Mouse (Mus musculus) intestine, embryonic 14.5 days (tissue): Measurements from ENCODE around the gene Atpif1. TPM values are rescaled to one million over a fixed set of nuclear protein-coding genes. Genes with fewer than 3 reads are reported as not detected.
"Not testable (repeated sequence)": the region's sequence is repeated elsewhere in the genome, so short reads cannot be mapped to it uniquely, and the experiment has no call there.

Experiments used
- ATAC-seq: fragments of 200-750 bp; cut with Nextera tagmentation; replicated peaks from 2 replicates; pipeline ENCODE4 v1.8.0; 2017; ENCODE audit warnings: low read depth, moderate number of reproducible peaks, moderate TSS enrichment, moderate library complexity; ENCODE audit not compliant: low FRiP score, low TSS enrichment
- DNase-seq: peaks from one replicate; pipeline ENCODE4 v3.0.0-alpha.2; 2018; ENCODE audit warnings: low spot score
- H3K27ac ChIP-seq: fragments of 300-500 bp; sonication (generic); 2 replicates; pipeline ENCODE4 v1.5.1; 2014; ENCODE audit warnings: low read depth, mild to moderate bottlenecking, control low read depth
- H3K27me3 ChIP-seq: fragments of 300-500 bp; sonication (generic); replicated peaks from 2 replicates; pipeline ENCODE4 v1.6.1; 2014; ENCODE audit warnings: low read length, control low read depth; ENCODE audit not compliant: control insufficient read depth, insufficient read depth
- H3K36me3 ChIP-seq: fragments of 300-500 bp; sonication (generic); 2 replicates; pipeline ENCODE4 v1.6.1; 2014; ENCODE audit warnings: low read length, control low read depth; ENCODE audit not compliant: control insufficient read depth, insufficient read depth
- H3K4me1 ChIP-seq: fragments of 300-500 bp; sonication (generic); replicated peaks from 2 replicates; pipeline ENCODE4 v1.6.1; 2014; ENCODE audit warnings: low read length, control low read depth, mixed read lengths; ENCODE audit not compliant: control insufficient read depth, insufficient read depth
- H3K4me2 ChIP-seq: fragments of 300-500 bp; sonication (generic); 2 replicates; pipeline ENCODE4 v1.6.1; 2014; ENCODE audit warnings: low read length
- H3K4me3 ChIP-seq: fragments of 300-500 bp; sonication (generic); 2 replicates; pipeline ENCODE4 v1.5.1; 2014; ENCODE audit warnings: low read depth, low read length, control low read depth, mixed read lengths
- H3K9ac ChIP-seq: fragments of 300-500 bp; sonication (generic); 2 replicates; pipeline ENCODE4 v1.6.1; 2014; ENCODE audit warnings: mild to moderate bottlenecking, low read length
- H3K9me3 ChIP-seq: fragments of 300-500 bp; sonication (generic); 2 replicates; pipeline ENCODE4 v1.6.1; 2016; ENCODE audit warnings: low read length, control low read depth; ENCODE audit not compliant: control insufficient read depth
- WGBS: fragments of 180-500 bp; shearing (Covaris S2); extraction: QIAGEN DNeasy Blood & Tissue Kit; methylation state at CpG from one replicate; pipeline ENCODE4 v1.1.7; 2014; 5-methylcytosine and 5-hydroxymethylcytosine counted together
- polyA plus RNA-seq: library from polyadenylated mRNA; unstranded; fragments of >200 nt; fragmentation: Nextera tagmentation; extraction: Ambion mirVana; gene quantifications from 2 replicates; pipeline ENCODE4 v1.2.1, GENCODE M21; 2014

Gene Atpif1
- polyA plus RNA-seq, 1 experiment from 2014 or later: 1,370 TPM

- ATAC-seq: no peak
- no peak for DNase-seq
- Histone ChIP-seq H3K27ac (no peak overlapping the region), H3K4me3 (no peak overlapping the region), H3K4me1 (peaks cover 8% of the 10 kb centered on the region), H3K27me3 (no peaks in the 10 kb centered on the region), H3K4me2 (no peak overlapping the region), H3K9me3 (no peaks in the 10 kb centered on the region), H3K36me3 (no peaks in the 10 kb centered on the region), H3K9ac (no peak overlapping the region)
- WGBS: 74% methylated on average over 3 of the region's 3 CpGs
Observed at GRCm38 (mm10) chr4:132563261-132563660, 29.8 kb upstream of the Atpif1 start.

- DNase-seq, H3K4me2 ChIP-seq, H3K4me3 ChIP-seq, H3K4me1 ChIP-seq, H3K9ac ChIP-seq, H3K27ac ChIP-seq, H3K9me3 ChIP-seq, H3K27me3 ChIP-seq, ATAC-seq: not testable (repeated sequence)
- WGBS: 93% methylated on average over 7 of the region's 7 CpGs
- peaks cover 36% of the 10 kb centered on the region for H3K36me3 ChIP-seq
Observed at GRCm38 (mm10) chr4:132555550-132555949, 22.1 kb upstream of the Atpif1 start.

GRCm38 (mm10) chr4:132554653-132555052 lies 21.2 kb upstream of the Atpif1 start:
- Histone ChIP-seq H3K36me3 (peaks cover 45% of the 10 kb centered on the region), H3K4me3 (no peak overlapping the region), H3K9me3 (no peaks in the 10 kb centered on the region), H3K27me3 (no peaks in the 10 kb centered on the region), H3K4me2 (no peak overlapping the region), H3K9ac (no peak overlapping the region), H3K27ac (no peak overlapping the region), H3K4me1 (no peaks in the 10 kb centered on the region)
- WGBS: 72% methylated on average over 8 of the region's 8 CpGs
- no peak for DNase-seq
- no peak for ATAC-seq

- no peaks in the 10 kb centered on the region for H3K27me3 ChIP-seq
- no peaks in the 10 kb centered on the region for H3K4me1 ChIP-seq
- DNase-seq: no peak
- ATAC-seq: no peak
- no peak overlapping the region for H3K9ac ChIP-seq
- no peak overlapping the region for H3K4me3 ChIP-seq
- H3K4me2 ChIP-seq: no peak overlapping the region
- 62% methylated on average over 5 of the region's 5 CpGs for WGBS
- no peak overlapping the region for H3K27ac ChIP-seq
- peaks cover 49% of the 10 kb centered on the region for H3K36me3 ChIP-seq
- no peaks in the 10 kb centered on the region for H3K9me3 ChIP-seq
Observed at GRCm38 (mm10) chr4:132554221-132554620, 20.8 kb upstream of the Atpif1 start.

GRCm38 (mm10) chr4:132545851-132546250 lies 12.4 kb upstream of the Atpif1 start:
- Histone ChIP-seq H3K4me2 (no peak overlapping the region), H3K27me3 (no peaks in the 10 kb centered on the region), H3K4me1 (no peaks in the 10 kb centered on the region), H3K4me3 (no peak overlapping the region), H3K27ac (no peak overlapping the region), H3K36me3 (peaks cover 99% of the 10 kb centered on the region), H3K9me3 (no peaks in the 10 kb centered on the region), H3K9ac (no peak overlapping the region)
- ATAC-seq (peak; percentile 72; the same call in 1 of the 2 replicates), DNase-seq (peak; percentile 74)
- 27% methylated on average over 8 of the region's 8 CpGs for WGBS

- no peak for ATAC-seq
- no peak overlapping the region for H3K4me3 ChIP-seq
- no peak overlapping the region for H3K9ac ChIP-seq
- 76% methylated on average over 1 of the region's 1 CpGs for WGBS
- H3K27me3 ChIP-seq: no peaks in the 10 kb centered on the region
- H3K4me2 ChIP-seq: no peak overlapping the region
- peaks cover 96% of the 10 kb centered on the region for H3K36me3 ChIP-seq
- H3K27ac ChIP-seq: no peak overlapping the region
- DNase-seq: no peak
- H3K4me1 ChIP-seq: peaks cover under 1% of the 10 kb centered on the region; the same call in 1 of the 2 replicates
- H3K9me3 ChIP-seq: no peaks in the 10 kb centered on the region
Observed at GRCm38 (mm10) chr4:132542724-132543123, 9.3 kb upstream of the Atpif1 start.

GRCm38 (mm10) chr4:132541413-132541812 lies 8.0 kb upstream of the Atpif1 start:
- no peak for DNase-seq
- no peak for ATAC-seq
- peaks cover 12% of the 10 kb centered on the region for H3K4me1 ChIP-seq
- no peaks in the 10 kb centered on the region for H3K9me3 ChIP-seq
- no peak overlapping the region for H3K4me3 ChIP-seq
- no peak overlapping the region for H3K9ac ChIP-seq
- H3K4me2 ChIP-seq: no peak overlapping the region
- H3K27me3 ChIP-seq: no peaks in the 10 kb centered on the region
- H3K36me3 ChIP-seq: peaks cover 83% of the 10 kb centered on the region
- H3K27ac ChIP-seq: no peak overlapping the region
- WGBS: 89% methylated on average over 4 of the region's 4 CpGs

GRCm38 (mm10) chr4:132539481-132539880 lies 6.0 kb upstream of the Atpif1 start:
- peaks cover 12% of the 10 kb centered on the region for H3K4me1 ChIP-seq
- H3K4me2 ChIP-seq: no peak overlapping the region
- H3K27ac ChIP-seq: no peak overlapping the region
- 96% methylated on average over 5 of the region's 5 CpGs for WGBS
- no peaks in the 10 kb centered on the region for H3K27me3 ChIP-seq
- no peak for ATAC-seq
- no peaks in the 10 kb centered on the region for H3K9me3 ChIP-seq
- H3K4me3 ChIP-seq: no peak overlapping the region
- DNase-seq: no peak
- no peak overlapping the region for H3K9ac ChIP-seq
- H3K36me3 ChIP-seq: peaks cover 64% of the 10 kb centered on the region

GRCm38 (mm10) chr4:132535406-132536121 lies 2.1 kb upstream of the Atpif1 start, which contains the start of gene Dnajc8:
Gene Dnajc8 (plus strand): TSS chr4:132535550.
- Histone ChIP-seq H3K36me3 (peaks cover 30% of the 10 kb centered on the region), H3K4me2 (peak within 1 kb of the TSS; percentile 69), H3K9me3 (no peaks in the 10 kb centered on the region), H3K27ac (peak within 1 kb of the TSS; percentile 81), H3K27me3 (no peaks in the 10 kb centered on the region), H3K4me1 (peaks cover 23% of the 10 kb centered on the region), H3K9ac (peak within 1 kb of the TSS; percentile 93), H3K4me3 (peak within 1 kb of the TSS; percentile 100)
- ATAC-seq (peak; percentile 68), DNase-seq (peak; percentile 94)
- under 1% methylated on average over 60 of the region's 60 CpGs for WGBS
